Mouse (Mus musculus): ENCODE measurements around the gene Gm28635.

The Gm28635 gene

DNA sequence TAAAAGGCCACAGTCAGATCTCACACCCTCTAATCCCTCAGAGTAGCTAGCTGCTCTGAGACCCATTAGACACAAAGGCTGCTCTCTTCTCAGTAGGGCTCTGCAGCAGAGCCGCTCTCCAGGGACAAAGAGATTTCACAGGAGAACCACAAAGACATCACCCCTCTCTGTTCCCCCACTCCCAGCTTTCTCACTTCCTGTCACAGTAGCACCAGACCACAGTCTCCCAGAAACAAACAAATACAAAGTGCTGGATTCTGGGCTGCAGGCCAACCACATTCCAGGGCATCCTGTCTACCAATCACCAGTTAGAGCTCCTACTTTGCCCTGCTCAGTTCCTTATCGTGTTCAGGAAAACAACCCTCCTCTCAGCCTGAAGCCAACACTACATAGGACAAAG lies 42.2 kb downstream of the Gm28635 start:
- peak; percentile 57 to 58 for DNase-seq

DNA sequence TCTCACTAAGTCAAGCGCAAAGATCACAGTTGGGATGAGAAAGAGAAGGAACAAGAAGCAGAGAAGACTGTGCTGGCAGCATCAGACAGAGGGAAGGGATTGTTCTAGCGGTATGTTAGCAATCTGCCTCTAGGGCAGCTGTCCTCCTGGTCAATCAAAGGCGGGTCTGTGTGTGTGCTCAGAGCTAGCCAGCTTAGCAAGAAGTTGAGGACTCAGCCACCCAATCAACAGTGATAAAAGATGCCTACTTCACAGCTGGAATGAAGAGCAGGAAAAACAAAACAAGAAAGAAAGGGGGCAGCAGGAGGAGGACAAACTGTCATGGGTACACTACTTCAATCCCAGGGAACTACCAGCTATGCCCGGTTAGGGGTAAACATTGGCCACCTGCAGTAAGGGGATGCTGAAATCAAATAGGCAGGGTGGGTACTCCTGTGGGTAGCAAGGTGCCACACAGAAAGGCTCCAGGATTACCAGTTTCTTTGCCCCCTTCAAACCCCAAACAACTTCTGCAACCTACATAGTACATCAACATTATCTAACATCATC lies 42.8 kb downstream of the Gm28635 start:
- no peak for DNase-seq

GRCm38 (mm10) chr2:84634006-84634405 lies 43.8 kb downstream of the Gm28635 start:
- DNase-seq, result no peak

DNA sequence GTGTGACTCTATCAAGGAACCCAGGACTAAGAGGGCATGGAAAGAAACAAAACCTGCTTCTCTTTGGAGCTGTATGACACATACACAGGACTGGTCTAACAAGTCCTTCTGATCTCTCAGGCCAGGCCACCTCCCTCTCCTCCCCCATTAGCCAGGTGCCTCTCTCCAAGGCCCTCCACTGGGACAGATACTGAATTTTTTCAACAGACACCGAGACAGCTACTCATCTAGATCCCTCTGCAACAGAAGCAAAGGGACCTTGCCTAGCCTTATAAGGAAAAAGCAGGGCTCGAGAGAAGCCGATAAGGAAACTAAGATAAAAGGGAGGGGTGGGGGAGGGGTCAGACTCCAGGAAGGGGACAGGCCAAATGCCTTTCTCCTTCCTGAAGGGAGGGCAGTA lies 44.8 kb downstream of the Gm28635 start:
- no peak for DNase-seq

- no peak for DNase-seq
These were observed 45.8 kb downstream of the Gm28635 start for GRCm38 (mm10) chr2:84632001-84632400.

- DNase-seq, result no peak
These were observed 50.8 kb downstream of the Gm28635 start for GRCm38 (mm10) chr2:84627036-84627435.

- DNase-seq, result no peak
These were observed 51.4 kb downstream of the Gm28635 start for GRCm38 (mm10) chr2:84626366-84626975.

- no peak for DNase-seq
These were observed 53.6 kb downstream of the Gm28635 start for GRCm38 (mm10) chr2:84624201-84624600.

DNA sequence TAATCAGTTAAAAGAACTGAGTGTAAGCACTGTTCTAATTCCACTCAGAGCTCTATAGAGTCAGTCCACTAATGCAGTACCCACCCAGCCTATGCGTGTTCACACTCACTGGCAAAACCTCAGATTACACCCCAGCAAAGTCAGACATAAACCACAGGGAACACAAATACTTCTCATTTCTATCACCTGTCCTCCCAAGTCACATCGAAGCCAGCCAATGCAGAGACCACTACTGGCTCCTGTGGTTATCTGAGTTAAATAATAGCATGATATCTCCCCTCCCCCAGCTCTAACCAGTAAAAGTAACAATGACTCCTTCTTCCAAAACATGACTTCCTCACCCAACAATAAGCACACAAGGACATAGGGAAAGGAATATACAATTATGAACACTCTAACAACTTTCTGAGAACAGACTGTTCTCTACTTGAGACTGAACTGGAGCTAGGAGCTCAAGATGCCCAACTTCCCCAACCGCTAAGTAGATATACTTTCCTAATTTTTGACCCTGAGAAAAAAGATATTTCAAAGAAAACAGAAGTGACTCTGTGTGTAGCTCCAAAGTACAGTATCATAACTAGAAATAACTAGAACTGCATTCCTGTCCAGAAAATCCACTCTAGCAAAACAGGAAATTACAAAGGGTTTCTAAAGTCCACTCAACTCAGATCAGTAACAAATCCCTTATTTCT lies 54.3 kb downstream of the Gm28635 start:
- DNase-seq, result no peak

GRCm38 (mm10) chr2:84622668-84623067 lies 55.2 kb downstream of the Gm28635 start:
- no peak for DNase-seq

GRCm38 (mm10) chr2:84619646-84620340 lies 58.0 kb downstream of the Gm28635 start:
- DNase-seq, result no peak

DNA sequence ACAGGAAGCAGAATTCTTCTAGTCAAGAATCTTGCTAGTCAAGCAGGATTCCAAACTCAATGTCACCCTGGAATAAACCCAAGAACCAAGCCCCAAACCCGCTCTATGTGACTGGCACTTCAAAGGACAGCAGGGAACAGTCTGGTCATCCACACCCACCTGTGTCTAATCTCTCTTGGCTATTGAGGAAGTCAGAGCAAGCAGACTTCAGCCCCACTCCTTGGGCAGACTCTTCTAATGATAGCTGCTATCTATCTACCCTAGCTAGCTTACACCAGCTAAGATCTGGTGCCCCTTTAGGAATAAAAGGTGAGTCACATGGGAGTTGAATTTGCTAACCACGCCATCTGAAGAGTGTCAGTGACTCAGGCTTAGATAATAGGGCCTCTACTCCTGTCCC lies 58.9 kb downstream of the Gm28635 start:
- no peak for DNase-seq

DNA sequence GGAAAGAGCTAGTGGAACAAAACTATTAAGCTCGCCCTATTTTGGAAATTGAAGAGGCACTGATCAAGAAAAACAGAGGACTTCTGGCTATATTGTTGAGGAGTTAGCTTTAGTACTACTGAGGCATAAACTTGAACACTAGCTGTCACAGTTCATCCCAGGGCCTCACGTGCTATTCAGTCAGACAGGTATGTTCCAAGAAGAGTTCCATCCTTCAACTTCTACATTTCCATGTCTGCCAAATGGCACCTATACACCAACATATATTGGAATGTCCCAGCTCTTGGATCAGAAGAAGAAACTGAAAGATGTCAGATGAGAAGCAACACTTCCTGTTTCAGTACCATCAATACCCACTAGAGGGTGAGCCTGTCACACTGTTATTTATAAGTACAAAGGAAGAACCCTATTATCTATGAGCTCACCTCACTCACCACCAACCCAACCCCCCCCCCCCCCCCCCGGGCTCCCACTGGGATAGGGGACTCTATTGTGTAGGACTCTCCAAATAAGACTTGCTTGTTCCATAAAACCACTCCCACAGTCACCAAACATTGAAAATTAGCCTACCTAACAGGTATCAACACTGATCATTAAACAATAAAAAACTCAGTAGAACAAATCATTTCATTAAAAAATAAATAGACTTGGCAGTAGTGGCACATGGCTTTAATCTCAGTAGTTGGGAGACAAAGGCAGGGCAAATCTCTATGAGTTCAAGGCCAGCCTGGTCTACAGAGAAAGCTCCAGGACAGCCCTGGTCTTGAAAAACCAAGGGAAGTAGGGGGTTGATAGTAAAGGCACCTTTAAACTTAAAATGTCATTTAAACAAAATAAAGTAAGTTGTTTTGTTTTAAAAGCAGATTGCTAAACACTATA lies 60.0 kb downstream of the Gm28635 start:
- DNase-seq, result peak; percentile 72 to 75

GRCm38 (mm10) chr2:84612764-84613163 lies 65.1 kb downstream of the Gm28635 start:
- DNase-seq, result no peak

GRCm38 (mm10) chr2:84607842-84608241 lies 70.0 kb downstream of the Gm28635 start:
- no peak for DNase-seq

DNA sequence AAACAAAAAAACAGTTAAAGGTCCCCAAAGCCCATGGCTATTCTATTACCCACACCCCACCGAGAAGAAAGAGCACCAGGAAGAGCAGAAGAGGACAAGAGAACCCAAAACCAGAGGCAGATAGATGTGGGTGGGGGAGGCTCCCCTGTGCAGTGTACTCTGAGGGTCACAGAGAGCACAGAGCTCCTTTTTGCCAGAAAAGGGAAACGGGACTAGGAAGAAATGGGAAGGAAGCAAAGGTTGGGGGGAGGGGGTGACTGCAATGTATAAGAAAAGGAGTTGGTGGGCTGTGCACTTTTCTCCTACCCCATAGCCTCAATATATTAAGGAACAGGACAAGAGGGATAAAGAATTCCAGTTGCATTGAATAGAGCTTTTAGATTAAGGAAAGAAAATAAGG lies 76.9 kb downstream of the Gm28635 start:
- DNase-seq, result no peak

GRCm38 (mm10) chr2:84599270-84599888 lies 78.5 kb downstream of the Gm28635 start:
- no peak for DNase-seq

- DNase-seq, result no peak
These were observed 80.7 kb downstream of the Gm28635 start for GRCm38 (mm10) chr2:84597123-84597522.

DNA sequence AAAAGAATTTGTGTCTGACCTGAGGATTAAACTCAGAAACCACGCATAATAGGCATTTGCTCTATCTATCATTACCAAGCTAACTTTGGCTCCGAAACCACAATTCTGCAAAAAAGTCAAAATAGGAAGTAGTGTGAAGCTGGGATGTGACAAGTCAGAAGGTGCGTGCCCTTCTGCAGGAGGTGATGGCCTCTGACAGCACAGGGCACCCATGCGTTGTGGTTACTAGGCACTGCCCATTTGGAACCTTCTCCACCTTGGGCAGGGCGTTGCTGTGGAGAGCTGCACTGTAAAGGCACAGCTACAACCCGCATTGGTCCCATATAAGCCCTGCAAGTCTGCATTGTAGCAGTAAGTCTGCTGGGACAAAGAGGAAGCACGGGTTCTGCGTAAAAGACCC lies 85.0 kb downstream of the Gm28635 start:
- DNase-seq, result no peak

GRCm38 (mm10) chr2:84585700-84586099 lies 92.1 kb downstream of the Gm28635 start:
- DNase-seq, result no peak

- no peak for DNase-seq
These were observed 95.6 kb downstream of the Gm28635 start for GRCm38 (mm10) chr2:84582286-84582685.

DNA sequence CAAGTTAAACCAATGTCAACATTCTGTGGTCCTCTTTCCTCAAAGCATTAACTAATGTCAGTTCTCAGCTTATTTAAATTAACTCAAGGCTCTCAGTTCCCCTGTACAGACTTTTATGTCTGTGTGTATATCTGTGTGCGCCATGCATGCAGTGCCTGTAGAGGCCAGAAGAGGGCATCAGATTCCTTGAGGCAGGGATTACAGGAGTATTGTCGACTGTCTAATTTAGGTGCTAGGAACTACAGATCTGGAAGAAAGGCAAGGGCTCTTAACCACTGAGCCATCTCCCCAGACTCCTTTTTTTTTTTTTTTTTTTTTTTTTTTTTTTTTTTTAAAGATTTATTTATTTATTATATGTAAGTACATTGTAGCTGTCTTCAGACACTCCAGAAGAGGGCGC lies 96.6 kb downstream of the Gm28635 start:
- DNase-seq, result peak in 1 of 2 experiments; percentile 13

All from cerebellum, postnatal 14 days (tissue).